Mouse (Mus musculus): Measurements from ENCODE around the gene Rabgap1l.

GRCm38 (mm10) chr1:160330828-160331227 is 462.2 kb downstream of the Rabgap1l start:
- TF ChIP-seq CTCF (IDR thresholded peaks at IDR 0.05), result no peak
- TF ChIP-seq POLR2A (IDR thresholded peaks at IDR 0.05; ENCODE audit: insufficient read depth, low read depth, low read length), result no peak
